Mouse (Mus musculus) kidney, postnatal 4 days (tissue): Measurements from ENCODE around the gene Adcy5.
A peak's percentile ranks its signal among the peaks of the same experiment; 100 is the strongest.

Source experiments
- DNase-seq, 2 experiments: peaks; one replicate each; pipeline ENCODE4 v3.0.0; 2021; ENCODE audit warnings: mixed read lengths in 2 of 2

Adcy5 gene

GRCm38 (mm10) chr16:35271572-35271971 lies 116.9 kb downstream of the Adcy5 start:
- peak in 1 of 2 experiments; percentile 10 for DNase-seq

DNA sequence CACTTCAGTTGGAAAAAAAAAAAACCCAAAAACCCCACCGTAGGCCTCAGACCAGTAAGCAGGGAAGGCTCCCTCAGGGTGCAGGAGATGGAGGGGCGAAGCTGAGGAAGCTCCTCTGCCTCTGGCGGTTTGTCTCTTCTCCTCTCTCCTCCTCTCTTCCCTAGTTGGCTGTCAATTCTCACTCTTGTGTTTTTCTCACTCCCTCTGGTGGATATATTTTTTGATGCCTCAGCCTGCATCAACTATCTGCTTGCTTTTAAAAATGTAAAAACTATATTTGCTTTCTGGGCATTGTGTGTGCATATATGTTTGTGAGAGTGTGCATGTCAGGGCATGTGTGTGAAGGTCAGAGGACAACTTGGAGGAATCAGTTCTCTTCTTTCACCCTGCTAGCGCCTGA lies 117.7 kb downstream of the Adcy5 start:
- no peak for DNase-seq

- DNase-seq: no peak
Measured at GRCm38 (mm10) chr16:35278166-35278565, 123.5 kb downstream of the Adcy5 start.

- DNase-seq: no peak
Measured at GRCm38 (mm10) chr16:35282456-35282855, 127.8 kb downstream of the Adcy5 start.

GRCm38 (mm10) chr16:35285821-35286220 lies 131.1 kb downstream of the Adcy5 start:
- DNase-seq: no peak

DNA sequence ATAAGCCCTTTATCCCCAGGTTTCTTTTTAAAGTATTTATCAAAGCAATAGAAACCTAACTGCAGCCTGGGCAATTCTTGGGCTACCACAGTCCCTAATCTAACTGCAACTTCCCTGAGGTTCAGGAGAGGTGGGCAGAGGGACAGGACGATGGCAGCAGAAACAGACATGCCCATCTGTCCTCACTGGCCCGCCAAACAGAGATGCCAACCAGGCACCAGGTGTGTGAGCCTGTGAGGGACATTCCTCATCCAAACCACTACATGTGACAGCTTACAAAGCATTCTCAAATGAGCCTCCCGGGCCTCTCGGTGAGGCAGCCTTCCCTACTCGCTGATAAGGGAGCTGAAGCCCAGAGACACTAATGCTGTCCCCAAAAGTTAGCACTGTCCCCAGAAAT lies 132.6 kb downstream of the Adcy5 start:
- no peak for DNase-seq

GRCm38 (mm10) chr16:35297786-35298185 lies 143.1 kb downstream of the Adcy5 start:
- DNase-seq: no peak

- DNase-seq: no peak
Measured at GRCm38 (mm10) chr16:35300156-35300555, 145.5 kb downstream of the Adcy5 start.

DNA sequence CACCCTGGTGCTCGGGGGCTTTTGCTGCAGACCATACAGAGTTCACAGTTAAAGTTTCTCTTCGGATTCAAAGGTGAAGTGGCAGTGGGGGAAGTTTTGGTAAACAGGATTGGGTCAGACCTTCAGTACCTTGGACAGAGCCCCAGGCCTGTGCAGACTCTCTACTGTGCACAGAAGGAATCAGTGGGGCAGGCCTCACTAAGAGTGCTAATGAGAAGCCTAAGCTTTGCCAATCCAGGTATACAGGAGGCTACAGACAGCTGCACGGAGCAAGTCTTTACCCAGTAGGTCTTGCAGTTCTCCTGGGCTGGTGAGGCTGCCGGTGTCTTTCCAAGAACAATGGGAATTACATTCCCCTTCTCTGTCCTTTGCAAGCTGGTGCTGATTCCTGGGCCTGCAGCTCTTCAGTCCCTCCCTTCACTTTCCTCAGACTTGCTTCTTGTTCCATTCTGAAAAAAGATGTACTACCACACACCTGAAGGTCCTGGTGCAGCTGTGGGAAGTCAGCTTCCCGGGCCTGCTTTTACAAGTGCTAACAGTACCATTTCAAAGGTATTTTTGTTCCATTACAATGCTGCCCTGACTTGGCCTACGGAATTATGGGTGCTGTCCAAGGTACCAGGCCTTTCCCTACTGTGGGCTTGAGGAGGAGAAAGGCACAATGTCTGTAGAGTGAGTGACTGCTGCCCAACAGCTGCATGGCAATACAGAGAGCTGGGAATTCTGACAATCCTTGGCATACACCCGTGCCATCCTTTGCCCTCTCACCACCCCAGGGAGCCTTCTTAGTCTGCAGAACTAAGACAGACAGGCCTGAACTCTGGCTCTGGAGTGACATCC lies 148.0 kb downstream of the Adcy5 start:
- DNase-seq: peak; percentile 73 to 76

DNA sequence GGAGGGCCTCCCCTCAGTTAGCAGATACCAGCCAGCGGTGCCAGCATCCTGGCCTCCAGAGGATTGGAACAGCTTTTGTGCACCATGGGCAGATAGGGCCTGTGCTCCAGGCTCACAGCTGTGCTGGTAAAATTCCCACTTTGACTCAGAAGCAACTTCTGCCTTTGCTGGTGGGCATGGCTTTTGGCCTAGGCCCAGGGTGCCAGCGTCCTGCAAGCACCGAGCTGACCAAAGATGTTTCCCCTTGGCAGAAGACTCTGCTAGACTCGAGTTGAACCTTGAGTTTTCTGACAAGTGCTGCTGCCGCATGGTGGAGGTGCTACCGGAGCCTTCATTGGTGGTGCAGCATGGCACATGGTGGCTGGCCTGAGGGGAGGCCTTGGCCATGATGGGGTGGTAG lies 149.0 kb downstream of the Adcy5 start:
- DNase-seq: no peak

- DNase-seq: no peak
Measured at GRCm38 (mm10) chr16:35304416-35304815, 149.7 kb downstream of the Adcy5 start.

DNA sequence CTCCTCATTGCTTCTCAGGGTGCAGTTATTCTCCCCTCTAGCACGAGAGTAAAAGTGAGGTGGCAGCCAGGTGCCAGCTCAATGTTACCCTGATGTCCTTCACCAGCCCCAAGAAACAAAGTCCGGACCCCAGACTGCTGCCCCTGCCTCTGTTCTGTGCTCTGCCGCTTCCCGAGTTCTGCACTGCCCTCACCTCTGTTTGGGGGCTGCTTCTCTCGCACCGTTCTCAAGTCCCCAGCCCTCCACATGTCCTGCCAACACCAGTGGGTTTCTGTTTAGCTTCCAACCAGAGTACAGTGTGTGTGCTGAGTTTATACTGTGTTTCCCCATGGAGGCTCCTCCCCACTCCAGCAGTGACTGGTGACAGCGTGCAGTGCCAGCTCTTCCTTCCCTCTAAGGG lies 150.5 kb downstream of the Adcy5 start:
- DNase-seq: no peak

GRCm38 (mm10) chr16:35306631-35307030 lies 152.0 kb downstream of the Adcy5 start:
- no peak for DNase-seq

DNA sequence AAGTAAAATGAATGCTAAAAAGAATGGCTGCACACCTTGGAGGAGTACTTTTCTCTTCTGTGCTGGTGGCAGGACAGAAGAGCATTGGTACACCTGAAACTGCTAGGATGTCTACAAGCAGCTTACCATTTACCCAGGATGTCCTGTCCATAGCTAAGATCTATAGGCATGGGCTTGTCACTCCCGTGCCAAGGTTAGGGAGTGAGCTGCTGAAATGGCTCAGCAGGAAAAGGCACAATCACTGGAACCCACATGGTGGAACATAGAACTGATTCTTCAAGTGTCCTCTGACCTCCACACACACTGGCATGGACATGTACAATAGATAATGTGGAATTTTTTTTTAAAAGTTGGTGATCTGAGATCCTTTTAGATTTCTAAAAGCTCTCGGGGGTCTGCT lies 152.7 kb downstream of the Adcy5 start:
- DNase-seq: no peak

- no peak for DNase-seq
Measured at GRCm38 (mm10) chr16:35308016-35308415, 153.3 kb downstream of the Adcy5 start.

DNA sequence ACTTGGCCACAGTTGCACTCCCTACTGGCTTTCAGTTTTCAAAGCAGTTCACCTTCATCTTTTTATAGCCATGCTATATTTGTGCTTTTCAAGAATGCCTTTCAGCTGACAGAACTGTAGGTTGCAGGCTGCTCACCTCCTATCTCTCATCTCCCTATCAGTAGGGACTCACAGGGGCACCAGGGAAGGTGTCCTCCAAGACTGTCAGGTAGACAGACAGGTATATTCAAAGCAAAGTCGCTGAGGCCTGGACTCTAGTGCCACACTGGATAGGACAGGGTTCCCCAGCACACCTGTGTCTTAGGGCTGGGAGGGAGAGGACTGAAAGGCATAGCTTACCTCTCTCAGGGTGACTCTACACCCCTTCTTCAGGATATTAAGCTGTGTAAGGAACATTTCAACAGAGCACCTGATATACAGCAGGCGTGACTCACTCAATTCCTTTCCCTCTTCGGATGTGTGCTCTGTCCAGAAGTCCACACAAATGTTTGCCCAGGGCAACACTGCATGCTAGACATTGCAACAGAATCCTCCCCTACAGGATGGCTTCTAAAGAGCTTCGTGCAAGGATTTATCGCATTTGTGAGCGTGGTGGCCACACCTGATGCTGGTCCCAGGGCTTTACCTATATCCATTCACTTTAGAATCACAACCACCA lies 153.9 kb downstream of the Adcy5 start:
- no peak for DNase-seq

- DNase-seq: no peak
Measured at GRCm38 (mm10) chr16:35309634-35310033, 155.0 kb downstream of the Adcy5 start.

GRCm38 (mm10) chr16:35310551-35311110 lies 156.0 kb downstream of the Adcy5 start:
- no peak for DNase-seq

- DNase-seq: no peak
Measured at GRCm38 (mm10) chr16:35311586-35311985, 156.9 kb downstream of the Adcy5 start.

- no peak for DNase-seq
Measured at GRCm38 (mm10) chr16:35315496-35315895, 160.8 kb downstream of the Adcy5 start.

GRCm38 (mm10) chr16:35316856-35317264 lies 162.2 kb downstream of the Adcy5 start:
- no peak for DNase-seq

GRCm38 (mm10) chr16:35317460-35317859 lies 162.8 kb downstream of the Adcy5 start:
- no peak for DNase-seq

DNA sequence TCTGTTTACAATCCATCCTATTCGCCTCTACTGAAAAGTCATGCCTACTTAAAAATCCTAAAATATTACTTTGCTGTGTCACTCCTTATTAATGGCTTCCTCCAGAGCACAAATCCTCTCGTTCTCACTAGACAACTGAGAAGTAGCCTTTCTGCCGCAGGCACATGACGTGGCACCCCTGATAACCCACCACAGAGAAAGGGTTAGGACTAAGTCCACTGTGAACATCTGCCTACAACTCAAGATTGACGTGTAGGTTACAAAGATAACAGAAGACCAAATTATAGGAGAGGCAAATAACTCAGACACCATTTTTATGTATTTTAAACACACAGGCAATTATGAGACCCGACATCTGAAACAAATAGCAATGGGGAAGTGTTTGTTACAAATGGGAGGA lies 163.7 kb downstream of the Adcy5 start:
- no peak for DNase-seq

GRCm38 (mm10) chr16:35319335-35319734 lies 164.7 kb downstream of the Adcy5 start:
- DNase-seq: peak; percentile 11 to 14
